Mouse (Mus musculus) myocyte (in vitro differentiated cells): Measurements from ENCODE around the gene Ddah1. TPM values are rescaled to one million over a fixed set of nuclear protein-coding genes. Genes with fewer than 3 reads are reported as not detected.

Experiments
- H3K27me3 ChIP-seq: one replicate; pipeline ENCODE4 v1.6.1; 2011; ENCODE audit not compliant: control insufficient read depth, insufficient read depth, insufficient read length
- H3K36me3 ChIP-seq: one replicate; pipeline ENCODE4 v1.6.1; 2011; ENCODE audit not compliant: control insufficient read depth, insufficient read depth
- H3K4me2 ChIP-seq: one replicate; pipeline ENCODE4 v1.6.1; 2011; ENCODE audit warnings: low read depth, control low read depth
- H3K4me3 ChIP-seq: one replicate; pipeline ENCODE4 v1.5.1; 2011; ENCODE audit warnings: mild to moderate bottlenecking, control low read depth, moderate library complexity
- H3K79me2 ChIP-seq: one replicate; pipeline ENCODE4 v1.6.1; 2011; ENCODE audit not compliant: control insufficient read depth, insufficient read depth
- H3ac ChIP-seq: one replicate; pipeline ENCODE4 v1.6.1; 2011; ENCODE audit not compliant: control insufficient read depth, insufficient read length
- CEBPB ChIP-seq: IDR thresholded peaks from 2 replicates; pipeline ENCODE4 v1.6.1; 2011; ENCODE audit warnings: mild to moderate bottlenecking, moderate library complexity; ENCODE audit not compliant: poor library complexity, insufficient read depth, severe bottlenecking
- E2F4 ChIP-seq: IDR thresholded peaks from one replicate; pipeline ENCODE4 v1.6.1; 2011; ENCODE audit warnings: mild to moderate bottlenecking, control low read depth, moderate library complexity; ENCODE audit not compliant: insufficient read depth
- MAX ChIP-seq: IDR thresholded peaks from one replicate; pipeline ENCODE4 v1.6.1; 2011; ENCODE audit warnings: low read depth, mild to moderate bottlenecking, control low read depth
- MYOD1 ChIP-seq, 3 experiments: IDR thresholded peaks; one replicate each; pipeline ENCODE4 v1.6.1; 2011; ENCODE audit warnings: control low read depth in 2 of 3, low read depth in 2 of 3, mild to moderate bottlenecking in 2 of 3, moderate library complexity in 1 of 3; ENCODE audit not compliant: insufficient read length in 2 of 3, control insufficient read depth in 1 of 3
- MYOG ChIP-seq, 3 experiments: IDR thresholded peaks; one replicate each; pipeline ENCODE4 v1.6.1; 2011; ENCODE audit warnings: control low read depth in 2 of 3, low read depth in 2 of 3, mild to moderate bottlenecking in 2 of 3; ENCODE audit not compliant: insufficient read length in 2 of 3, control insufficient read depth in 1 of 3, insufficient read depth in 1 of 3
- POLR2A ChIP-seq: IDR thresholded peaks from one replicate; pipeline ENCODE4 v1.6.1; 2011; ENCODE audit warnings: low read depth, mild to moderate bottlenecking, control low read depth, moderate library complexity; ENCODE audit not compliant: insufficient read length
- POLR2AphosphoS2 ChIP-seq: IDR thresholded peaks from one replicate; pipeline ENCODE4 v1.6.1; 2011; ENCODE audit warnings: low read depth, control low read depth; ENCODE audit not compliant: insufficient read length
- REST ChIP-seq: IDR thresholded peaks from one replicate; pipeline ENCODE4 v1.6.1; 2011; ENCODE audit warnings: mild to moderate bottlenecking, control low read depth, moderate library complexity; ENCODE audit not compliant: insufficient read depth, insufficient read length
- SRF ChIP-seq: IDR thresholded peaks from one replicate; pipeline ENCODE4 v1.6.1; 2011; ENCODE audit warnings: low read depth; ENCODE audit not compliant: control insufficient read depth, insufficient read length
- TCF12 ChIP-seq: IDR thresholded peaks from one replicate; pipeline ENCODE4 v1.6.1; 2011; ENCODE audit warnings: mild to moderate bottlenecking, control low read depth; ENCODE audit not compliant: poor library complexity, insufficient read depth, severe bottlenecking
- TCF3 ChIP-seq: IDR thresholded peaks from one replicate; pipeline ENCODE4 v1.6.1; 2011; ENCODE audit warnings: low read depth, control low read depth; ENCODE audit not compliant: insufficient read length
- USF1 ChIP-seq: IDR thresholded peaks from one replicate; pipeline ENCODE4 v1.6.1; 2011; ENCODE audit warnings: low read depth, mild to moderate bottlenecking, control low read depth, moderate library complexity
- polyA plus RNA-seq: library from polyadenylated mRNA; unstranded; fragments of >200 nt; fragmentation: generic; extraction: Trizol; gene quantifications from one replicate; pipeline ENCODE4 v1.2.1, GENCODE M21; 2012; ENCODE audit warnings: missing spikeins

Gene Ddah1
- polyA plus RNA-seq, 1 experiment: 7.4 TPM

- H3K4me3 ChIP-seq: no peak overlapping the region
- no peak overlapping the region for H3ac ChIP-seq
- no peaks in the 10 kb centered on the region for H3K36me3 ChIP-seq
- no peak overlapping the region for H3K4me2 ChIP-seq
- H3K27me3 ChIP-seq: no peaks in the 10 kb centered on the region
- no peak for TF ChIP-seq POLR2AphosphoS2
- no peak for TF ChIP-seq CEBPB
- no peak for TF ChIP-seq MAX
- TF ChIP-seq TCF3: no peak
- H3K79me2 ChIP-seq: no peaks in the 10 kb centered on the region
Observed at GRCm38 (mm10) chr3:145798751-145799188, 40.3 kb downstream of the Ddah1 start.

- H3K36me3 ChIP-seq: no peaks in the 10 kb centered on the region
- no peaks in the 10 kb centered on the region for H3K27me3 ChIP-seq
- no peak overlapping the region for H3K4me2 ChIP-seq
Observed at GRCm38 (mm10) chr3:145799365-145799764, 40.9 kb downstream of the Ddah1 start.

DNA sequence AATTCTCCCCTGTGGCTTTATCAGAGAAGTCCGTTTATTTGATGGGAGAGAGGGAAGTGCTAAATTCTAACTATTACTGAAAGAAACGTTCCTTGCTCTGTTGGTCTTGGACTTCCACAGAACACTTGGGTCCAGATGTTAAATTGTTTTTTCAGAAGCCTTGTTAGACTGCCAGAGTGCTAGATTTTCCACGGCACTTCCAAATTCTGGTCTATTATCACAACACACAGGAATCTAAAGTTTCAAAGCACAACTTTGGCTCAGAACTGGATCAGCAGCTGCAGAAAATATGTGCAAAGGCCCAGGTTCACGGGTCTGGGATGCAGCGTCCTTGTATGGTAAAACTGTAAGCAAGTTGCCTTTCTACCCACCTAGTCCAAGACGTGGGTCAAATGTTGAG is 43.6 kb downstream of the Ddah1 start:
- H3ac ChIP-seq: no peak overlapping the region
- TF ChIP-seq MAX (no peak), USF1 (no peak), MYOD1 (IDR thresholded peaks at IDR 0.05; ENCODE audit: control insufficient read depth in 1 of 3, insufficient read length in 2 of 3, low read depth in 2 of 3) (no peak), TCF12 (no peak), POLR2A (no peak), POLR2AphosphoS2 (no peak), TCF3 (no peak), CEBPB (no peak), SRF (no peak), MYOG (IDR thresholded peaks at IDR 0.05; ENCODE audit: control insufficient read depth in 1 of 3, insufficient read depth in 1 of 3, insufficient read length in 2 of 3, low read depth in 2 of 3) (no peak), REST (no peak), E2F4 (no peak)
- H3K27me3 ChIP-seq: no peaks in the 10 kb centered on the region

More at GRCm38 (mm10) chr3:145799365-145799764, 40.9 kb downstream of the Ddah1 start:
- no peak for TF ChIP-seq MYOG (IDR thresholded peaks at IDR 0.05; ENCODE audit: control insufficient read depth in 1 of 3, insufficient read depth in 1 of 3, insufficient read length in 2 of 3, low read depth in 2 of 3)
- TF ChIP-seq E2F4: no peak
- TF ChIP-seq MAX: no peak
- TF ChIP-seq TCF12: no peak
- TF ChIP-seq REST: no peak
- Histone ChIP-seq H3K4me3 (no peak overlapping the region), H3K79me2 (no peaks in the 10 kb centered on the region), H3ac (no peak overlapping the region)

DNA sequence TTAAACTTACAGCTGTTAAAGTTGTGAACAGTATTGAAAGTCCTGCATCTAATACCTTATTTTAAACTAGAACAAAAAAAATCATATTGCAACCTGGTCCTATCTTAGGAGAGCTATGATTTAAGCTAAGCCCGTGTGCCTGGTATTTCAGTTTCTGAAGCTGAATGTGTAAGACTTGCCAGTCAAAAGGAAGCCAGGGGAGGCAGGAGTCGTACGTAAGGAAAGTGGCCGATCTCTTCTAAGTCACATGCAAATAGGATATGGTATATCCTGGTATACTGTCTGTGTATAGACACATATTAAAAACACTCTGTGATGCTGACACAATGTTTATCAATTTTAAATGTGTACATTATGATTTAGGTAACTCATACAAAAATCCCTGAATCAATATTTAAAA is 47.4 kb downstream of the Ddah1 start:
- no peak overlapping the region for H3K4me2 ChIP-seq
- H3ac ChIP-seq: no peak overlapping the region
- no peaks in the 10 kb centered on the region for H3K79me2 ChIP-seq
- no peaks in the 10 kb centered on the region for H3K27me3 ChIP-seq
- TF ChIP-seq SRF (no peak), MYOG (IDR thresholded peaks at IDR 0.05; ENCODE audit: control insufficient read depth in 1 of 3, insufficient read depth in 1 of 3, insufficient read length in 2 of 3, low read depth in 2 of 3) (no peak), POLR2AphosphoS2 (no peak), TCF12 (no peak), CEBPB (no peak), USF1 (no peak), MAX (no peak), TCF3 (no peak), E2F4 (no peak), REST (no peak), MYOD1 (IDR thresholded peaks at IDR 0.05; ENCODE audit: control insufficient read depth in 1 of 3, insufficient read length in 2 of 3, low read depth in 2 of 3) (no peak), POLR2A (no peak)
- H3K4me3 ChIP-seq: no peak overlapping the region
- no peaks in the 10 kb centered on the region for H3K36me3 ChIP-seq

More for the DNA sequence above, 43.6 kb downstream of the Ddah1 start:
- no peak overlapping the region for H3K4me2 ChIP-seq
- H3K4me3 ChIP-seq: no peak overlapping the region
- H3K79me2 ChIP-seq: no peaks in the 10 kb centered on the region
- H3K36me3 ChIP-seq: no peaks in the 10 kb centered on the region

- H3K4me3 ChIP-seq: no peak overlapping the region
- H3K4me2 ChIP-seq: no peak overlapping the region
- no peaks in the 10 kb centered on the region for H3K27me3 ChIP-seq
- no peaks in the 10 kb centered on the region for H3K79me2 ChIP-seq
- TF ChIP-seq USF1: no peak
- TF ChIP-seq SRF: no peak
- TF ChIP-seq E2F4: no peak
- TF ChIP-seq POLR2A: no peak
- TF ChIP-seq MYOG (IDR thresholded peaks at IDR 0.05; ENCODE audit: control insufficient read depth in 1 of 3, insufficient read depth in 1 of 3, insufficient read length in 2 of 3, low read depth in 2 of 3): no peak
- H3ac ChIP-seq: no peak overlapping the region
- no peaks in the 10 kb centered on the region for H3K36me3 ChIP-seq
Observed at GRCm38 (mm10) chr3:145806502-145806901, 48.0 kb downstream of the Ddah1 start.

- no peak overlapping the region for H3ac ChIP-seq
- H3K4me2 ChIP-seq: no peak overlapping the region
- no peak for TF ChIP-seq MAX
- no peak for TF ChIP-seq POLR2A
- TF ChIP-seq TCF3: no peak
- TF ChIP-seq POLR2AphosphoS2: no peak
- H3K4me3 ChIP-seq: no peak overlapping the region
- H3K27me3 ChIP-seq: no peaks in the 10 kb centered on the region
- H3K79me2 ChIP-seq: no peaks in the 10 kb centered on the region
- H3K36me3 ChIP-seq: no peaks in the 10 kb centered on the region
Observed at GRCm38 (mm10) chr3:145816807-145817206, 58.3 kb downstream of the Ddah1 start.
